Mouse (Mus musculus) brain, embryonic 18.5 days (tissue): ENCODE data around the gene Efhd2.

Experiments used
- DNase-seq: peaks from one replicate; pipeline ENCODE4 v3.0.0-alpha.2; 2012; ENCODE audit warnings: low read depth, low spot score

Gene Efhd2

GRCm38 (mm10) chr4:141860246-141860841 is 14.4 kb downstream of the Efhd2 start:
- DNase-seq = no peak

GRCm38 (mm10) chr4:141859351-141859750 is 15.4 kb downstream of the Efhd2 start:
- no peak for DNase-seq

- DNase-seq = no peak
These were observed 16.2 kb downstream of the Efhd2 start for GRCm38 (mm10) chr4:141858501-141858900.

GRCm38 (mm10) chr4:141857422-141857930 is 17.2 kb downstream of the Efhd2 start:
- no peak for DNase-seq

- DNase-seq = no peak
These were observed 21.3 kb downstream of the Efhd2 start for GRCm38 (mm10) chr4:141853437-141853836.

GRCm38 (mm10) chr4:141845999-141846398 is 28.7 kb downstream of the Efhd2 start, which contains the start of gene Ctrc:
Gene Ctrc, minus strand, starts transcription at chr4:141846359.
- DNase-seq = no peak

- no peak for DNase-seq
These were observed 40.1 kb downstream of the Efhd2 start for GRCm38 (mm10) chr4:141834536-141835095.

- no peak for DNase-seq
These were observed 40.8 kb downstream of the Efhd2 start for GRCm38 (mm10) chr4:141833911-141834310.

GRCm38 (mm10) chr4:141831361-141831760 is 43.4 kb downstream of the Efhd2 start:
- DNase-seq = no peak

- DNase-seq = no peak
These were observed 44.3 kb downstream of the Efhd2 start for GRCm38 (mm10) chr4:141830381-141830780.

- DNase-seq = no peak
These were observed 46.5 kb downstream of the Efhd2 start for GRCm38 (mm10) chr4:141828177-141828576.

- no peak for DNase-seq
These were observed 47.3 kb downstream of the Efhd2 start for GRCm38 (mm10) chr4:141827401-141827800.

GRCm38 (mm10) chr4:141826060-141826459 is 48.7 kb downstream of the Efhd2 start, which contains the start of gene Cela2a:
Gene Cela2a, minus strand, starts transcription at chr4:141826160.
- no peak for DNase-seq

- DNase-seq = no peak
These were observed 51.7 kb downstream of the Efhd2 start for GRCm38 (mm10) chr4:141822979-141823378.

- DNase-seq = no peak
These were observed 52.6 kb downstream of the Efhd2 start for GRCm38 (mm10) chr4:141822089-141822488.

GRCm38 (mm10) chr4:141821178-141821577 is 53.5 kb downstream of the Efhd2 start:
- no peak for DNase-seq

- no peak for DNase-seq
These were observed 55.4 kb downstream of the Efhd2 start for GRCm38 (mm10) chr4:141819316-141819715.

GRCm38 (mm10) chr4:141818861-141819260 is 55.9 kb downstream of the Efhd2 start:
- DNase-seq = no peak

- DNase-seq = no peak
These were observed 57.0 kb downstream of the Efhd2 start for GRCm38 (mm10) chr4:141817706-141818105.

GRCm38 (mm10) chr4:141816776-141817655 is 57.7 kb downstream of the Efhd2 start:
- no peak for DNase-seq

- DNase-seq = no peak
These were observed 58.5 kb downstream of the Efhd2 start for GRCm38 (mm10) chr4:141816267-141816666.

GRCm38 (mm10) chr4:141811375-141811774 is 63.3 kb downstream of the Efhd2 start:
- DNase-seq = no peak
